Mouse (Mus musculus) adrenal gland, postnatal 14 days (tissue): Measurements from ENCODE around the gene Gm15448. TPM values are rescaled to one million over a fixed set of nuclear protein-coding genes. Genes with fewer than 3 reads are reported as not detected.
"Not testable (repeated sequence)": the region's sequence is repeated elsewhere in the genome, so short reads cannot be mapped to it uniquely, and the experiment has no call there.

Experiments used
- DNase-seq: peaks from one replicate; pipeline ENCODE4 v3.0.0; 2021; ENCODE audit warnings: mixed read lengths
- long read RNA-seq, 2 experiments: library from polyadenylated mRNA; stranded (forward); transcript quantifications; one replicate each; pipeline ENCODE4 v2.0.0; 2021
- total RNA-seq: library from RNA; stranded (reverse); gene quantifications from 2 replicates; pipeline ENCODE4 v1.2.3, GENCODE M21; 2021

The Gm15448 gene
- 0.68 TPM in 1 of 2 replicates, not detected in the other for total RNA-seq
- long read RNA-seq, experiment 1 = 0 reads
- long read RNA-seq, experiment 2 = 0 reads

DNA sequence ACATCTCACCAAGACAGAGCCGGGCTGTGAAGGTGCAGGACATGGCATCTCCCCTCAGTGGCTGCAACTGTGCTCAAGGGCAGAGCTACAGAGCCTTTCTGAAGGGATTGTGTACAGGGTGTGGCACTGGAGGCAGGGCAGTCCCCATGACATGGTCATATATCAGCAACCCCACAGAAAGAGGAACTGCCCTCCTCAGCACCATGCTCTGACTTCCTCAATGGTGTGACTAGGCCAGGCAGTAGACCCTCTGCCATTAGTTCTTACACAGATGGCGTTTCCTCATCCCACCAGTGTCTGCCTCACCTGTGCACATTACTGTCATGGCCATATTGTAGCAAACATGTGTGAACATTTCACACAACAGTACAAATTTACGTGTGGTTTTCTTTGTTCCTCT is at the start of gene Gm15448:
Gm15448 (minus strand) TSS at position 89 of the 400 bp plus-strand sequence.
- not testable (repeated sequence) for DNase-seq

GRCm38 (mm10) chr7:3875032-3875431 is 49.5 kb upstream of the Gm15448 start:
- not testable (repeated sequence) for DNase-seq

DNA sequence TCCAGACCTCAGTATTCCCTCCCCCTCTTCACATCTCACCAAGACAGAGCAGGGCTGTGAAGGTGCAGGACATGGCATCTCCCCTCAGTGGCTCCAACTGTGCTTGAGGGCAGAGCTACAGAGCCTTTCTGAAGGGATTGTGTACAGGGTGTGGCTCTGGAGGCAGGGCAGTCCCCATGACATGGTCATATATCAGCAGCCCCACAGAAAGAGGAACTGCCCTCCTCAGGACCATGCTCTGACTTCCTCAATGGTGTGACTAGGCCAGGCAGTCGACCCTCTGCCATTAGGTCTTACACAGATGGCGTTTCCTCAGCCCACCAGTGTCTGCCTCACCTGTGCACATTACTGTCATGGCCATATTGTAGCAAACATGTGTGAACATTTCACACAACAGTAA is 19.5 kb upstream of the Gm15448 start, which contains the start of gene Pira2:
Pira2 (minus strand) TSS at position 101 of the 400 bp plus-strand sequence.
- DNase-seq = not testable (repeated sequence)

GRCm38 (mm10) chr7:3837854-3838253 is 12.4 kb upstream of the Gm15448 start:
- DNase-seq = not testable (repeated sequence)

GRCm38 (mm10) chr7:3830633-3831032 is 5.1 kb upstream of the Gm15448 start:
- DNase-seq = not testable (repeated sequence)

GRCm38 (mm10) chr7:3811912-3812311 is 13.6 kb downstream of the Gm15448 start:
- DNase-seq = not testable (repeated sequence)

GRCm38 (mm10) chr7:3802935-3803334 is 22.6 kb downstream of the Gm15448 start:
- DNase-seq = not testable (repeated sequence)

- DNase-seq = not testable (repeated sequence)
Measured at GRCm38 (mm10) chr7:3799940-3800339, 25.5 kb downstream of the Gm15448 start.

GRCm38 (mm10) chr7:3796286-3796685 is 29.2 kb downstream of the Gm15448 start:
- DNase-seq = not testable (repeated sequence)

Other genes starting within 250 kb of the Gm15448 start
- gene Oscar, start 209.5 kb downstream of the Gm15448 start, total RNA-seq = not detected in 2 replicates
- gene Ndufa3, start 208.3 kb downstream of the Gm15448 start, total RNA-seq = 975 and 1,034 TPM in 2 replicates
- gene Tfpt, start 195.8 kb downstream of the Gm15448 start, total RNA-seq = 21.6 and 25.6 TPM in 2 replicates
- 37.9 and 41.9 TPM in 2 replicates for gene Prpf31, start 195.7 kb downstream of the Gm15448 start, total RNA-seq
- gene Cnot3, start 180.4 kb downstream of the Gm15448 start, total RNA-seq = 63.5 and 63.7 TPM in 2 replicates
- gene Leng1, start 159.8 kb downstream of the Gm15448 start, total RNA-seq = 14.7 and 15.9 TPM in 2 replicates
- 5.6 and 6.9 TPM in 2 replicates for gene Tmc4, start 148.1 kb downstream of the Gm15448 start, total RNA-seq
- 97.1 and 101 TPM in 2 replicates for gene Tsen34, start 132.8 kb downstream of the Gm15448 start, total RNA-seq
- gene Mboat7, start 132.2 kb downstream of the Gm15448 start, total RNA-seq = 51.8 and 55.3 TPM in 2 replicates
- 962 and 1,107 TPM in 2 replicates for gene Rps9, start 121.7 kb downstream of the Gm15448 start, total RNA-seq
- gene Pirb, start 105.3 kb downstream of the Gm15448 start, total RNA-seq = 1.9 and 3.8 TPM in 2 replicates
- 1.0 TPM in 1 of 2 replicates, not detected in the other for gene Pira2, start 19.4 kb upstream of the Gm15448 start, total RNA-seq
- gene Gm14548, start 72.4 kb upstream of the Gm15448 start, total RNA-seq = 0.49 TPM in 1 of 2 replicates, not detected in the other
- 0.33 and 0.60 TPM in 2 replicates for gene Lilra6, start 89.8 kb upstream of the Gm15448 start, total RNA-seq
- 0.59 and 1.8 TPM in 2 replicates for gene Lair1, start 237.5 kb upstream of the Gm15448 start, total RNA-seq